Mouse (Mus musculus) cerebellum, adult 11 months (tissue): Measurements from ENCODE around the gene Slc41a1.
A peak's percentile ranks its signal among the peaks of the same experiment; 100 is the strongest.
"Not testable (repeated sequence)": the region's sequence is repeated elsewhere in the genome, so short reads cannot be mapped to it uniquely, and the experiment has no call there.

ENCODE experiments used
- DNase-seq: peaks from one replicate; pipeline ENCODE4 v3.0.0; 2022

Slc41a1 gene

GRCm38 (mm10) chr1:131827207-131827786, at the start of gene Slc41a1:
Gene Slc41a1 (plus strand): TSS chr1:131827493.
- DNase-seq: no peak

- DNase-seq: no peak
Measured at GRCm38 (mm10) chr1:131794591-131794990, 32.7 kb upstream of the Slc41a1 start.

- DNase-seq: no peak
Measured at GRCm38 (mm10) chr1:131795171-131795570, 32.1 kb upstream of the Slc41a1 start.

DNA sequence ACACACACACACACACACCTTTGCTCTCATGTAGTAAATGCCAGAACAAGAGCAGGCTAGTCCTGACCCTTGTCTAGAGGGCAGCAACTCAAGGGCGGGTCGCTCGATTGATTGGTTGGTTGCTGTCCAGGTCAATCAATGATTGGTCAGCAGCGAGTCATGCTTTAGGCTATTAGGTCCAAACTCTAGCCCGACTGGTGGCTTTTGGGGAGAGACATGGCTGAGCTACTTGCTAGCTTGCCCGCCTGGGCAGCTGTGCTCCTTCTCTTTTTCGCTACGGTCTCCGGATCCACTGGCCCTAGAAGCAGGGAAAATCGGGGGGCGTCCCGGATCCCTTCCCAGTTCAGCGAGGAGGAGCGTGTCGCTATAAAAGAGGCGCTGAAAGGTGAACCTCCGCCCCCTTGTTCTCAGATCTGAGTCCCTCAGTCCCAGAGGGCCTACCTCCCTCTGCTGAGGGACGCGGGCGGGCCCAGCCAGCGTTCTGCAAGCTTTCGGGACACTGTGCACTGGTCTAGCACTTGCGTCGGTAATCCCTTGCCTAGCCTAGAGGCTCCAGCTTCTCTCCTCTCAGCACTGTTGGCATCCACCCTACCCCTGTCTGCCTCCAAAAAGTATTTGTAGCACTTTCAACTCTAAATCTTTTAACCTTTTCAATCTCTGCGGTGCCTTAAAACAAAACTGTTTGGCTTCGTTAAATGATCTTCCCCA, 29.9 kb upstream of the Slc41a1 start, which contains the start of gene Pm20d1:
TSS of gene Pm20d1 (plus strand) at position 180 of the 708 bp plus-strand sequence.
- DNase-seq: no peak

- no peak for DNase-seq
Measured at GRCm38 (mm10) chr1:131800001-131800400, 27.3 kb upstream of the Slc41a1 start.

GRCm38 (mm10) chr1:131801071-131801470, 26.2 kb upstream of the Slc41a1 start:
- DNase-seq: no peak

DNA sequence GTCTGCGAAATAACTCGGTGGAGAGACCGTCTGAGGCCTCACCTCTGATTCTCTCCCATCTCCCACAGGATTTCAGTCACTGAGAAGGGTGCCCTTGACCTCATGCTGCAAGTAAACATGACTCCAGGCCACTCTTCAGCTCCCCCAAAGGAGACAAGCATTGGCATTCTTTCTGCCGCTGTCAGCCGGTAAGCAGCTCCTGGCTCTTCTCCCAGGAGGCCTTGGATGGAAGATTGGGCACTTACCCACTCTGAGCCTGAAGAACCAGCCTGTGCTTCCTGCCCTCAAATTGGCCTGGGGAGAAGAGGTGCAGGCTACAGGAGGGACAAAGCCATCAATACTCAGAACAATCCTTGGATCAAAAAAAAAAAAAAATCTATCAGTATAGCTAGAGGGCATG, 24.6 kb upstream of the Slc41a1 start:
- DNase-seq: no peak

GRCm38 (mm10) chr1:131804166-131804565, 23.1 kb upstream of the Slc41a1 start:
- no peak for DNase-seq

- no peak for DNase-seq
Measured at GRCm38 (mm10) chr1:131808986-131809385, 18.3 kb upstream of the Slc41a1 start.

DNA sequence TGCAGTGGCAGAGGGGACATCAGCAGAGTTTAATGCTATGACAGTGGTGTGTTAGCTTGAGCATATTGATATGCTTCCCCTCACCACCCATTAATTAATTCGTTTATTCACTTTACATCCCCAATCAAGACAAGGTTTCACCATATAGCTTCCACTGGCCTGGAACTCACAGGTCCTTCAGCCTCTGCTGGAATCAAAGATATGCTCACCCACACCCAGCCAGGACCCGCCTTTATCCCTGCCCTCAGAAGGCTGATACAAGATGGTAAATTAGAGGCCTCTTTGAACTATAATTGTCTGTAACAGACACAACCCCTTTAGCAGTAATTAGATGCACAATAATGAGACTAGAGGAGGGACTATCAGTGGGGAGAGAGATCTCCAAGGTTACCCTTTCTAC, 17.6 kb upstream of the Slc41a1 start:
- DNase-seq: no peak

GRCm38 (mm10) chr1:131811393-131811792, 15.9 kb upstream of the Slc41a1 start:
- no peak for DNase-seq

- no peak for DNase-seq
Measured at GRCm38 (mm10) chr1:131812006-131812405, 15.3 kb upstream of the Slc41a1 start.

DNA sequence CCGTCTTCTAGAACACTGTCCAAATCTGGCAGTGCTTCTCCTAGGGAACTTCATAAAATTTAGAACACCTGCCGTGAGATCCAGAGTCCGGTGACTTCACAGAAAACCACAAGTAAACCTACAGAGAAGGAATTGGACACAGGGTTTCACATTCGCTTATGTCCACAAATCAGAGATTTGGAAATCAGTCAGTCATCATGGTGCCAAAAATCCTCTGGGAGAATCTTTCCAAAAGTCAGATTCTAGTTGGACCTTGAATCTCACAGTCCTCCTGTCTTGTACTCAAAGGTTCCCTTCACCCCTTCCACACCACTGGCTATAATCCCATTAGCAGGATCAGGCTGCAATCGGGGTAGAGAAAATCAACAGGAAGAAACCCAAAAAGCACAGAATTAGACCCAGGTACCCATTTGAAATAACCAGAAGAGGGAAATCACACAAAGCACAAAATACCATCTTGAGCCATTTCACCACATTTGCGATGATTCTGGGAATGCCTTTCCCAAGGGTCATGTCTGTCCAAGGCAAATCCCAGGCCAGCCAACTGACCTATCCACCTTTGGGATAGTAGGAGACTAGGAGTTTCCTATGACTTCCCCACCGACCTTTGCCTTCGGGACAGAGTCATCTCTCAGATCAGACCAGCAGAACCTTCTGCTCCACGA, 14.5 kb upstream of the Slc41a1 start:
- DNase-seq: no peak

- DNase-seq: no peak
Measured at GRCm38 (mm10) chr1:131813731-131814130, 13.6 kb upstream of the Slc41a1 start.

GRCm38 (mm10) chr1:131814191-131814590, 13.1 kb upstream of the Slc41a1 start:
- DNase-seq: no peak

- DNase-seq: no peak
Measured at GRCm38 (mm10) chr1:131816886-131817285, 10.4 kb upstream of the Slc41a1 start.

- DNase-seq: not testable (repeated sequence)
Measured at GRCm38 (mm10) chr1:131820353-131820752, 6.9 kb upstream of the Slc41a1 start.

DNA sequence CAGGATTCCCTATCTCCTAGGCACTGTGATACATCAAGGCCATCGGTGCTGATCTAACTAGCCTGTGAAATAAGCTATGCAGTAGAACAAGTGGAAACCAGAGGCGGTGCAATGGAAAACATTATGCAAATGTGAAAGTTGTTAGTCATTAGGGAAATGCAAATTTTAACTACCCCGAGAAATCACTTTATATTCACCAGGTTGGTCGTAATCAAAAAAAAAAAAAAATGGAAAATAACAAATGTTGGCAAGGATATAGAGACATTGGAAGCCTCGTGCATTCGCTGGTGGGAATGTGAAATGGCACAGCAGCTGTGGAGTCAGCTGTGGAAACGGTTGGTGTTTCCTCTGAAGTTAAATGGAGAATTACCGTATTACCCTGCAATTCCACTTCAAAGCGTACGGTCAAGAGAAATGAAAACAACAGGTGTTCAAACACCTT, 6.4 kb upstream of the Slc41a1 start:
- no peak for DNase-seq

- DNase-seq: no peak
Measured at GRCm38 (mm10) chr1:131822292-131822691, 5.0 kb upstream of the Slc41a1 start.

DNA sequence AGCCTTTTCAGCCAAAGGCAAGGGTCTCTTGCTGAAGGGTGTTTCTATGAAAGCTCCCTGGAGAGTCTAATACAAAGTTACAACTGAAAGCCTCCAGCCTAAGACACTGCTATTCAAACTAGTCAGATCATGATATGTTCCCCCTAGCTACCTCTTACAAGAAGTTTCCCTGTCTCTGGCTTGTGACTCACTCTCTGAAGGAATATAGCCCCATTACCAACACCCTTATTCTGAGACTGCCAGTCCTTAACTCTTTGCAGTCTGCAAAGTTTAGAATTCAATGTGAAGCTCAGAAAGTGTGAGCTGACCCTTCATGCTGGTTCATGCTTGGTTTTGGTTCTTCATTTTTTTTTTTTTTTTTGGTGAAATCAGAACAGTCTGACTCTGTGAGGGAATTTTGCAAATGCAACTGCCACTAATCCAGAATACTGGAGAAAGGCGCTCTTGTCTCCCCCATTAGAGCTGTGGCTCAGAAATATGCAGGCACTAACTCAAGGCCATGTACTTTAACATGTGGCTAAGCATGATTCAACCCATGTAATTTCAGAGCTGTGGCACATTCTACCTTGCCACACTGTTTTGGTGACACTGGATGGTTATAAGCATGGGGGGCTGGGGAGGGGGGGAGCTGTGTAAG, 4.3 kb upstream of the Slc41a1 start:
- DNase-seq: no peak

DNA sequence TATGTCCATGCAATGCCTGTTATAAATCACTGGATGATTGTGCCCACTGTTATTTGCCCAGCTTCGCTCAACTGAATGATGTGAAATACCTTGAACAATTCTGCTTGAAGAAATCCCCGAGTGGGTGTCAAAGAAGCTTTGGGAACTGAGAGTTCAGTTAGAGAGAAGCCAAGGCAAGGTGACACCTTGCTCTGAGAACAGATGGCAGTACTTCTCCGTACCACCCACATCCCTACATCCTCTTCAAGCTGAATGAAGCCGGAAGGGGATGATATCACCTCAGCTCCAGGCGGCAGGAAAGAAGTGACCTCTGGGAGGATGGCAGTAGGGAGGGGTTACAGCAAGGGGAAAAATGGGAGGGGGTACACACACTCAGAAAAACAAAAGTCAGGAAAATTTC, 3.7 kb upstream of the Slc41a1 start:
- DNase-seq: no peak

DNA sequence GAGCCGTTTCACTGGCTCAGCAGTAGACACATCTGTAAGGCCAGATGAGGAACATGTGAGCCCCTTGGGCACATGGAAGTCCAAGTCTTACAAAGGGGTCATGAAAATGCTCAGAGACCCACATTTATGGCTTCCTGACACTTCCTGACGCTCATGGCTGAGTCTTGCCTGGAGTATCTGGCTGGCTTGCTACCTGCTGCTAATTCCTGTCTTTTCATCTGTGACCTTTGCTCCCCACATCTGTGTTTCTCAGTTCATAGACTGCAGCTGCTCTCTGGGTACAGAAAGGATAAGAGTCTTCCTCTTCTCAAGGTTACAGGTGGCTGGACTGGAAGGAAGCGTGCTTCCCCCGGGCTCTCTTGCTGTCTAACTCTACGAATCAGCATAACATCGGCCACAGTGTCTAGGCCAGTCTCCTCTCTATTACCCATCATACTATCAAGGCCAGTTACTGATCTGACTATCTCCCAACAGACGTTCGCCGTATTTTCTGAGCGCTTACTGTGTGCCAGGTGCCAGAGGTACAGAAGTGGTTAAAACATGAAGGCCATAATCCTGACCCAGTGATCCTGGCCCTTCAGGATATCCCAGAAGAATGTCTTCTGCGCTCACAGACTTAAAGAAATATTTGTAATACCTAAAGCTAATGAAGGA, 2.6 kb upstream of the Slc41a1 start:
- DNase-seq: no peak

DNA sequence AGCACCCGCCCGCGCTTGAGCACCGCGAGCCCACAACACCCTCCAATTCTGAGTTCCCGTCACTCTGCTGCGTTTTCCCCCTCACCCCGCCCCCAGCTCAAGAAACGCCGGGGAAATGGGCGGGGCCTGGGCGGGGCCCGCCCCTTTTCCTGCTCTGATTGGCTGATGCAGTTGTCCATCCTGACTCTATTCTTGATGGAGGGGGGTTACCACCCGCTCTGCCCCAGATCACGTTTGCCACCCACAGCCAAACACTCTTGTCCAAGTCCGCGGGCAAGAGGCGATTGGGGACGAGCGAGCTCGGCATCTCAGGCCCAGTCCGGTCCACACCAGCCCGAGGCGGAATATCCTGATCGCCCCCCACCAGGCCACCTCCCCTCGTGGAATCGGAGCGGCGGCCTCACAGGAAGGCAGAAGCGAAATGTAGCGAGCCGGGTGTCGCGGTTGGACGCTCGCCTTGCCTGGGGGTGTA, 530 bp downstream of the Slc41a1 start:
- DNase-seq: peak; percentile 95
